Mouse (Mus musculus): Measurements from ENCODE around the gene Extl1.

GRCm38 (mm10) chr4:134391636-134392035 lies 8.0 kb upstream of the Extl1 start:
- no peak for TF ChIP-seq CTCF (IDR thresholded peaks at IDR 0.05; ENCODE audit: borderline replicate concordance, extremely low read depth, insufficient read depth, insufficient read length)
- no peak for TF ChIP-seq POLR2A (IDR thresholded peaks at IDR 0.05; ENCODE audit: borderline replicate concordance, extremely low read depth, insufficient read depth, insufficient read length, poor library complexity, severe bottlenecking)
